ENCODE assay signal across 24 mouse cellular contexts in the genomic region with DNA sequence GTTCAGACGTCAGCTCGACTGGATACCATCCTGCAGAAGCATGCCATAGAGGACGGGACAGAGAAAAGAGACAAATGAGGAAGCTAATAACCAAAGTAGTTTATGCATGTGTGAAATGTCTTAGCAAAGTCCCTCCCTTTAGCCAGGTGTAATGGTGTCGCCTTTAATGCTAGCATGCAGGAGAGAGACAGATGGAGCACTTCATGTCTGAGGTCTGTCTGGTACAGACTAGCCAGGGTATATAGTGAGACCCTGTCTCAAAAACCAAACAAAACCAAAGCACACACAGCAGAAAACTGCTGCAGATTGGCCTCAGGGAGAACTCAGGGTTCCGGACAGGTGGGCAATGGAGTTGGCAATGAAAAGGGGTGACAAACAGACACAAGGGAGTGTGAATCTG.
"Had no signal": no experiment of that assay in that cellular context is flagged by ENCODE, and none has a peak within 500 bp of the region (broad histone marks: within the 10 kb centered on the region; RNA-seq: fewer than 3 reads in every experiment).

No protein-coding gene starts in this region.

- DNase-seq: gastrocnemius, adult 2 months; gastrocnemius, postnatal 10 days; gastrocnemius, postnatal 25 days; heart, adult 2 months; heart, postnatal 36 days; kidney, adult 11 months; kidney, adult 8-10 months; kidney, postnatal 10 days; kidney, postnatal 25 days; kidney, postnatal 4 days; left cerebral cortex, postnatal 4 days; lung, adult 18-20 months had no signal

- H3K9ac ChIP-seq: heart, embryonic 13.5 days; heart, embryonic 15.5 days; hindbrain, embryonic 13.5 days; hindbrain, embryonic 15.5 days; limb, embryonic 13.5 days; limb, embryonic 15.5 days; liver, embryonic 12.5 days; liver, embryonic 14.5 days had no signal

- H3K9me3 ChIP-seq: hindbrain, embryonic 13.5 days; hindbrain, embryonic 15.5 days had no signal

- H3K27ac ChIP-seq: gastrocnemius, adult 2 months; heart, adult 2 months; heart, embryonic 13.5 days; heart, embryonic 15.5 days; hindbrain, embryonic 13.5 days; hindbrain, embryonic 15.5 days; hindbrain, postnatal 0 days; layer of hippocampus, adult 2 months; limb, embryonic 13.5 days; limb, embryonic 15.5 days; liver, embryonic 12.5 days; liver, embryonic 14.5 days had no signal

- H3K4me1 ChIP-seq: heart, embryonic 15.5 days; hindbrain, embryonic 13.5 days; hindbrain, embryonic 15.5 days; limb, embryonic 13.5 days; limb, embryonic 15.5 days; liver, embryonic 12.5 days had no signal

- H3K27me3 ChIP-seq: heart, embryonic 13.5 days; heart, embryonic 15.5 days; hindbrain, embryonic 13.5 days; hindbrain, embryonic 15.5 days; limb, embryonic 13.5 days; limb, embryonic 15.5 days had no signal

- ATAC-seq: hindbrain, postnatal 0 days; intestine, embryonic 16.5 days; liver, embryonic 12.5 days had no signal

- H3K4me3 ChIP-seq: gastrocnemius, adult 2 months; heart, adult 2 months; heart, embryonic 13.5 days; heart, embryonic 15.5 days; hindbrain, embryonic 13.5 days; hindbrain, embryonic 15.5 days; layer of hippocampus, adult 2 months; limb, embryonic 13.5 days; limb, embryonic 15.5 days; liver, embryonic 12.5 days had no signal

- H3K4me2 ChIP-seq: heart, embryonic 11.5 days; heart, embryonic 13.5 days; heart, embryonic 15.5 days; hindbrain, embryonic 13.5 days; hindbrain, embryonic 15.5 days; limb, embryonic 13.5 days; limb, embryonic 15.5 days; liver, embryonic 12.5 days had no signal

- H3K36me3 ChIP-seq: heart, embryonic 13.5 days; heart, embryonic 15.5 days; hindbrain, embryonic 13.5 days; hindbrain, embryonic 15.5 days; limb, embryonic 13.5 days; limb, embryonic 15.5 days; liver, embryonic 12.5 days had no signal
